ENCODE assay signal across 19 mouse cellular contexts in genomic region chr12:13964537-13964936, GRCm38 (mm10).
"Had no signal": no experiment of that assay in that cellular context is flagged by ENCODE, and none has a peak within 500 bp of the region (broad histone marks: within the 10 kb centered on the region; RNA-seq: fewer than 3 reads in every experiment).

No protein-coding gene starts in this region.

- ATAC-seq: midbrain, embryonic 16.5 days had no signal

- DNase-seq: lung, adult 18-20 months; lung, embryonic 14.5 days; lung, postnatal 10 days; lung, postnatal 4 days; midbrain, embryonic 14.5 days; retina, postnatal 1 day; right cerebral cortex, adult 18-20 months; right cerebral cortex, postnatal 25 days; right cerebral cortex, postnatal 4 days; spleen, adult 18-20 months; thymus, adult 18-20 months; thymus, postnatal 14 days; thymus, postnatal 36 days had no signal

- H3K27ac ChIP-seq: midbrain, embryonic 10.5 days; midbrain, embryonic 12.5 days; neural tube, embryonic 13.5 days; neural tube, embryonic 15.5 days had no signal

- H3K9me3 ChIP-seq: midbrain, embryonic 10.5 days; midbrain, embryonic 12.5 days; neural tube, embryonic 13.5 days; neural tube, embryonic 15.5 days had no signal

- H3K9ac ChIP-seq: lung, embryonic 14.5 days; midbrain, embryonic 12.5 days; neural tube, embryonic 13.5 days; neural tube, embryonic 15.5 days had no signal

- H3K27me3 ChIP-seq: midbrain, embryonic 12.5 days; neural tube, embryonic 13.5 days; neural tube, embryonic 15.5 days had no signal

- H3K4me2 ChIP-seq: lung, embryonic 14.5 days; midbrain, embryonic 12.5 days; neural tube, embryonic 13.5 days; neural tube, embryonic 15.5 days had no signal

- H3K4me3 ChIP-seq: midbrain, embryonic 10.5 days; midbrain, embryonic 12.5 days; myocyte; neural tube, embryonic 13.5 days; neural tube, embryonic 15.5 days had no signal

- H3K36me3 ChIP-seq: midbrain, embryonic 10.5 days; midbrain, embryonic 12.5 days; neural tube, embryonic 13.5 days; neural tube, embryonic 15.5 days had no signal

- H3K4me1 ChIP-seq: midbrain, embryonic 10.5 days; midbrain, embryonic 12.5 days; neural tube, embryonic 13.5 days; neural tube, embryonic 15.5 days had no signal
